Mouse (Mus musculus) midbrain, embryonic 12.5 days (tissue): Measurements from ENCODE around the gene Pinlyp. TPM values are rescaled to one million over a fixed set of nuclear protein-coding genes. Genes with fewer than 3 reads are reported as not detected.
A peak's percentile ranks its signal among the peaks of the same experiment; 100 is the strongest.
"Not testable (repeated sequence)": the region's sequence is repeated elsewhere in the genome, so short reads cannot be mapped to it uniquely, and the experiment has no call there.

ENCODE experiments used
- ATAC-seq: fragments of 200-750 bp; cut with Nextera tagmentation; 2 replicates; pipeline ENCODE4 v1.8.0; 2017; ENCODE audit warnings: low read depth, moderate TSS enrichment, moderate library complexity; ENCODE audit not compliant: low FRiP score
- H3K27ac ChIP-seq: fragments of 300-500 bp; sonication (generic); replicated peaks from 2 replicates; pipeline ENCODE4 v1.5.1; 2016; ENCODE audit warnings: mild to moderate bottlenecking
- H3K27me3 ChIP-seq: fragments of 300-500 bp; sonication (generic); 2 replicates; pipeline ENCODE4 v1.6.1; 2016; ENCODE audit warnings: mild to moderate bottlenecking
- H3K36me3 ChIP-seq: fragments of 300-500 bp; sonication (generic); 2 replicates; pipeline ENCODE4 v1.6.1; 2016
- H3K4me1 ChIP-seq: fragments of 300-500 bp; sonication (generic); 2 replicates; pipeline ENCODE4 v1.6.1; 2016
- H3K4me2 ChIP-seq: fragments of 300-500 bp; sonication (generic); replicated peaks from 2 replicates; pipeline ENCODE4 v1.6.1; 2016; ENCODE audit warnings: mild to moderate bottlenecking, moderate library complexity
- H3K4me3 ChIP-seq: fragments of 300-500 bp; sonication (generic); 2 replicates; pipeline ENCODE4 v1.5.1; 2016; ENCODE audit warnings: mild to moderate bottlenecking
- H3K9ac ChIP-seq: fragments of 300-500 bp; sonication (generic); replicated peaks from 2 replicates; pipeline ENCODE4 v1.6.1; 2016; ENCODE audit warnings: mild to moderate bottlenecking, moderate library complexity
- H3K9me3 ChIP-seq: fragments of 300-500 bp; sonication (generic); 2 replicates; pipeline ENCODE4 v1.6.1; 2016; ENCODE audit warnings: mild to moderate bottlenecking
- WGBS: fragments of 180-500 bp; shearing (Covaris S2); methylation state at CpG from one replicate; pipeline ENCODE4 v1.1.7; 2016; 5-methylcytosine and 5-hydroxymethylcytosine counted together
- polyA plus RNA-seq: library from polyadenylated mRNA; unstranded; fragments of >200 nt; fragmentation: Nextera tagmentation; extraction: Ambion mirVana; gene quantifications from 2 replicates; pipeline ENCODE4 v1.2.1, GENCODE M21; 2016

Gene Pinlyp
- polyA plus RNA-seq, 1 experiment from 2014 or later: not detected

DNA sequence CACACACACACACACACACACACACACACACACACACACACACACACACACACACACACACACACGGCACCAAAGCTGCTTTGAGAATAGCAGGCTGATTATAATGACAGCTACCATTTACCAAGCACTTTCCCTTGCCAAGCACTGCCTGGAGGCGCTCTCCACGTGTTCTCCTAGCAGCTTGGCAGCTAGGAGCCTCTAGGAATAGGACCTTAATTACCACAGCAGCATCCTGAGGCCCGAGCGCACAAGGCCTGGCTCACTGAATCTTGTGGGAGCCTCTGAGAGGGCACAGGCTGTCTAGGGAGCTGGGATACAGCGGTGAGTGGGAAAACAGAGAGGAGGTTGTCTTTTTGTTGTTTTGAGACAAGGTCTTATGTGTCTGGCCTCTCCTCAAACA, 28.3 kb downstream of the Pinlyp start:
- no peak for ATAC-seq
- Histone ChIP-seq H3K4me1 (0 out of 2 replicates have a peak, but pooled peaks cover 2% of the 10 kb centered on the region), H3K36me3 (peaks cover 59% of the 10 kb centered on the region), H3K9ac (no peak overlapping the region), H3K27ac (0 out of 2 replicates have a peak overlapping the region, but pooled peaks have one; percentile 1), H3K4me2 (no peak overlapping the region), H3K27me3 (no peaks in the 10 kb centered on the region), H3K9me3 (no peaks in the 10 kb centered on the region), H3K4me3 (no peak overlapping the region)
- 66% methylated on average over 6 of the region's 6 CpGs for WGBS

GRCm38 (mm10) chr7:24517077-24517476, 28.8 kb downstream of the Pinlyp start:
- Histone ChIP-seq H3K4me1 (0 out of 2 replicates have a peak, but pooled peaks cover 2% of the 10 kb centered on the region), H3K27ac (0 out of 2 replicates have a peak overlapping the region, but pooled peaks have one; percentile 10), H3K4me2 (no peak overlapping the region), H3K27me3 (no peaks in the 10 kb centered on the region), H3K9me3 (no peaks in the 10 kb centered on the region), H3K4me3 (no peak overlapping the region), H3K9ac (no peak overlapping the region), H3K36me3 (peaks cover 65% of the 10 kb centered on the region)
- no peak for ATAC-seq
- WGBS: 28% methylated on average over 5 of the region's 5 CpGs

- H3K36me3 ChIP-seq: peaks cover 72% of the 10 kb centered on the region
- H3K27me3 ChIP-seq, H3K27ac ChIP-seq, H3K9me3 ChIP-seq, H3K4me3 ChIP-seq, H3K4me2 ChIP-seq, H3K4me1 ChIP-seq, ATAC-seq, H3K9ac ChIP-seq: not testable (repeated sequence)
- 65% methylated on average over 8 of the region's 8 CpGs for WGBS
Measured at GRCm38 (mm10) chr7:24516319-24516718, 29.6 kb downstream of the Pinlyp start.

DNA sequence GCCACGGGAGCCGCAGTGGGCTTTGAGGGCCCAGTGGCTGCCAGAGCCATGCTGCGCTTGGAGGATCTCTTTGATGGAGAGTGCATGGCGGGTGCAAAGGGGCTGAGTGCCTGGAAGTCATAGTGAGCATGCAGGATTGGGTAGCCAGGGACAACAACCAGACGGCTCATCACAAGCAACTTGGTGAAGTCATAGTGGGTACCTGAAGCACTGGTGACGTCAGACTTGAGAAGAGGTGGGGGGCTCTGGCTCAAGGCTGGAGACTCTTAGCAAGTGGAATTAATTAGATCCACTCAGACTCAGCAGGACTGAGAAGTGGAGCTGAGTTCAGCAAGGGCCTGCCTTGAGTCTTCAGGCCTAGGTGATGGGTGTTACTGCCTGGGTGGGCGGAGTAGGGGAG, 33.6 kb downstream of the Pinlyp start, which contains the start of gene AC161166.1:
TSS of gene AC161166.1 (minus strand) at position 101 of the 400 bp plus-strand sequence.
- no peak within 1 kb of the TSS; the same call in 1 of the 2 replicates for H3K4me2 ChIP-seq
- no peak for ATAC-seq
- no peak within 1 kb of the TSS for H3K27ac ChIP-seq
- no peak within 1 kb of the TSS; the same call in 1 of the 2 replicates for H3K9ac ChIP-seq
- H3K36me3 ChIP-seq: peaks cover 64% of the 10 kb centered on the region
- no peaks in the 10 kb centered on the region for H3K27me3 ChIP-seq
- H3K4me3 ChIP-seq: no peak within 1 kb of the TSS
- WGBS: 87% methylated on average over 7 of the region's 7 CpGs
- peaks cover 13% of the 10 kb centered on the region for H3K4me1 ChIP-seq
- H3K9me3 ChIP-seq: no peaks in the 10 kb centered on the region

GRCm38 (mm10) chr7:24507726-24508114, 38.2 kb downstream of the Pinlyp start:
- H3K4me1 ChIP-seq: peaks cover 44% of the 10 kb centered on the region
- no peaks in the 10 kb centered on the region for H3K9me3 ChIP-seq
- peak overlapping the region; percentile 84 for H3K9ac ChIP-seq
- H3K4me3 ChIP-seq: peak overlapping the region; percentile 61
- peaks cover 33% of the 10 kb centered on the region for H3K36me3 ChIP-seq
- H3K4me2 ChIP-seq: peak overlapping the region; percentile 84
- peak overlapping the region; percentile 100 for H3K27ac ChIP-seq
- 0 out of 2 replicates have a peak, but pooled peaks cover 3% of the 10 kb centered on the region for H3K27me3 ChIP-seq
- 2% methylated on average over 20 of the region's 20 CpGs for WGBS
- ATAC-seq: peak; percentile 8

DNA sequence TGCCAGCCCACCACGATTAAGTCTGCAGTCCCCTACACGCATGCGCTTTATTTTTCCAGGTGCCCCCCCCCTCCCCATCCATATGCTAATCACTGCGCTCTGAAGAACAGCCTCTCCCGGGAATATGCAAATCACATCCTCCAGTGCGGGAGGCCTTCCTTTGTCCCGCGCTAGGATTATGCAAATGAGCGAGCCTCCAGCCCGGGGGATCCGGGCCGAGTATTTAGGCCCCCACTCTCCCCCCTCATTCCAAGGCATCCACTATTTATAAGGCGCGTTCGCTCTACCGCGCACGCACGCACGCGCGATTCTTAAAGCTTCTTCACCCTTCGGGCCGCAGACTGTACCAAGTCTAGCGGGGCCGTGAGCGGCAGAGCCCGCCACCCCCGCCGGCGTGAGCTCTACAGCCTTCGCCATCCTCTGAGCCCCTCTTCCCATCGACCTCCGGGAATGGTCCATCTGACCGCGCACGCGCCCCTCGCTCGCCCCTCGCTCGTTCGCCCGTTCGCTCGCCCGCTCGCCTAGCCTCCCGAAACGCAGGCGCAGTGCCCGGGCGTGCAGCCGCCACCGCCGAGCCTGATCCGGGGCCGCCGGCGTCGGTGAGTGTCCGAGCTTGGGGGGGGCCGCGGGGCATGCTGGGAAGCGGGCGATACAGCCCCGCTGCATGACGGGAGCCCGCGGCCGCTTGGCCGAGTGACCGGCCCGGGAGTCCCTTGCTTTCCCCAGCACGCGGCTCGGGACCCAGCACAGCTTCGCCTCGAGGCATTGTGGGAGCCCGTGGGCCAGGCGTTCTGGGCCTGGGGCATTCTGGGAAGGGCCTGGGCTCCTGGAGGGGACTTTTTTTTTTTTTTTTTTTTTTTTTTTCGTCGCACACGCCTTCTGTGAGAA, 38.8 kb downstream of the Pinlyp start, which contains the start of gene Zfp428:
TSS of gene Zfp428 (plus strand) at position 169 of the 888 bp plus-strand sequence.
- H3K9ac ChIP-seq: peak within 1 kb of the TSS; percentile 84
- peak; percentile 90 for ATAC-seq
- peaks cover 44% of the 10 kb centered on the region for H3K4me1 ChIP-seq
- H3K4me2 ChIP-seq: peak within 1 kb of the TSS; percentile 84
- no peaks in the 10 kb centered on the region for H3K9me3 ChIP-seq
- peaks cover 33% of the 10 kb centered on the region for H3K36me3 ChIP-seq
- under 1% methylated on average over 83 of the region's 84 CpGs for WGBS
- 0 out of 2 replicates have a peak, but pooled peaks cover 8% of the 10 kb centered on the region for H3K27me3 ChIP-seq
- peak within 1 kb of the TSS; percentile 100 for H3K27ac ChIP-seq
- H3K4me3 ChIP-seq: peak within 1 kb of the TSS; percentile 61

DNA sequence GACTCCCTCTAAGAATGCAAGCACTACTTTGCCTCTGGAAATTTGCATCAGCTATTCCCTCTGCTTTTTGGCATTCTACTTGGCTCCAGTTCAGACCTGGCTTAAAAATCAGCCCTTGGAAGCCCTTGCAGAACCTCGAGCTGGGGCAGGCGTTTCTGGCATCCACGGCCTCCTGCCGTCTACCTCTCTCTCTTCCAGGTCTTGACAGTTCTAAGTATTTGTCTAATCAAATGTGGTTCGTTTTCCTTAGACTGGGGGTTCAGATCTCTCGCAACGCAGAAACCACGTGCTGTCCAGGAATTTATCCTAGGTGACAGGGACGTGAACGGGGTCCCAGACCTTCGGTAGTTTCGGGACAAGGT, 39.5 kb downstream of the Pinlyp start:
- peak overlapping the region; percentile 84 for H3K9ac ChIP-seq
- ATAC-seq: peak; percentile 2; the same call in 1 of the 2 replicates

GRCm38 (mm10) chr7:24506065-24506459, 39.9 kb downstream of the Pinlyp start:
- Histone ChIP-seq H3K9ac (peak overlapping the region; percentile 84), H3K27me3 (0 out of 2 replicates have a peak, but pooled peaks cover 9% of the 10 kb centered on the region), H3K4me2 (peak overlapping the region; percentile 84), H3K36me3 (peaks cover 33% of the 10 kb centered on the region), H3K4me3 (peak overlapping the region; percentile 61), H3K4me1 (peaks cover 44% of the 10 kb centered on the region), H3K27ac (peak overlapping the region; percentile 100), H3K9me3 (no peaks in the 10 kb centered on the region)
- 11% methylated on average over 3 of the region's 3 CpGs for WGBS
- no peak for ATAC-seq

More for the DNA sequence above, 39.5 kb downstream of the Pinlyp start:
- H3K27ac ChIP-seq: peak overlapping the region; percentile 100
- WGBS: under 1% methylated on average over 12 of the region's 12 CpGs
- H3K4me1 ChIP-seq: peaks cover 44% of the 10 kb centered on the region
- H3K9me3 ChIP-seq: no peaks in the 10 kb centered on the region
- H3K4me2 ChIP-seq: peak overlapping the region; percentile 84
- 0 out of 2 replicates have a peak, but pooled peaks cover 9% of the 10 kb centered on the region for H3K27me3 ChIP-seq
- H3K36me3 ChIP-seq: peaks cover 33% of the 10 kb centered on the region
- H3K4me3 ChIP-seq: peak overlapping the region; percentile 61

- H3K4me1 ChIP-seq: peaks cover 44% of the 10 kb centered on the region
- H3K27me3 ChIP-seq: peaks cover 13% of the 10 kb centered on the region; the same call in 1 of the 2 replicates
- peaks cover 33% of the 10 kb centered on the region for H3K36me3 ChIP-seq
- peaks cover 1% of the 10 kb centered on the region; the same call in 1 of the 2 replicates for H3K9me3 ChIP-seq
- peak overlapping the region; percentile 84 for H3K9ac ChIP-seq
- 12% methylated on average over 15 of the region's 15 CpGs for WGBS
- peak overlapping the region; percentile 84 for H3K4me2 ChIP-seq
- peak overlapping the region; percentile 100 for H3K27ac ChIP-seq
- ATAC-seq: no peak
- peak overlapping the region; percentile 61 for H3K4me3 ChIP-seq
Measured at GRCm38 (mm10) chr7:24505447-24506064, 40.4 kb downstream of the Pinlyp start.

GRCm38 (mm10) chr7:24504868-24505267, 41.0 kb downstream of the Pinlyp start:
- Histone ChIP-seq H3K36me3 (peaks cover 36% of the 10 kb centered on the region), H3K9me3 (peaks cover 3% of the 10 kb centered on the region; the same call in 1 of the 2 replicates), H3K27me3 (peaks cover 20% of the 10 kb centered on the region), H3K4me3 (no peak overlapping the region), H3K4me2 (no peak overlapping the region), H3K4me1 (peaks cover 46% of the 10 kb centered on the region), H3K27ac (peak overlapping the region; percentile 100; the same call in 1 of the 2 replicates), H3K9ac (0 out of 2 replicates have a peak overlapping the region, but pooled peaks have one; percentile 84)
- ATAC-seq: no peak
- WGBS: 11% methylated on average over 4 of the region's 4 CpGs

DNA sequence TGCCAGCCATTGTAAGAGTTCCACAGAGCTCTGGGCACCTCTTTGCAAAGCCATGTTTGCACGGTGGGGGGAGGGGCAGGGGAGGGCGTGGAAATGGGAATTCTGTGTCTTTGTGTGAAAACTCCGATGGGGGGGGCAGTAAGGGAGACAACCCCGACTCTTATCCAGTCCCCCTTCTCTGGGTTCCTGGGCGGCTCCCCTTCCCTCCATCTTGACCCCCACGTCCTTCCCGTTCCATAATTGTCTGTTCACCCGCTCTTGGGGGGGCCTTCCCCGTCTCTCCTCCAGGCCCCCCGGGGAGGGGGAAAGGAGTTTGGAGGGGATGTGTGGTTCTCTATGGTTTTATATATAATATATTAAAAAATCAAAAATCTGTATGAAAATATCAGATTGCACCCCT, 41.9 kb downstream of the Pinlyp start:
- Histone ChIP-seq H3K4me2 (peak overlapping the region; percentile 9; the same call in 1 of the 2 replicates), H3K27me3 (peaks cover 28% of the 10 kb centered on the region), H3K9ac (no peak overlapping the region), H3K36me3 (peaks cover 42% of the 10 kb centered on the region), H3K27ac (no peak overlapping the region), H3K4me1 (peaks cover 51% of the 10 kb centered on the region), H3K9me3 (peaks cover 3% of the 10 kb centered on the region; the same call in 1 of the 2 replicates), H3K4me3 (no peak overlapping the region)
- 27% methylated on average over 10 of the region's 10 CpGs for WGBS
- ATAC-seq: no peak
